Mouse (Mus musculus) stomach, embryonic 15.5 days (tissue): ENCODE measurements around the gene Cir1. TPM values are rescaled to one million over a fixed set of nuclear protein-coding genes. Genes with fewer than 3 reads are reported as not detected.

Source experiments
- ATAC-seq: fragments of 200-750 bp; cut with Nextera tagmentation; 2 replicates; pipeline ENCODE4 v1.8.0; 2017; ENCODE audit warnings: low read depth, moderate number of reproducible peaks, moderate TSS enrichment; ENCODE audit not compliant: insufficient read depth, low FRiP score
- H3K27ac ChIP-seq: fragments of 300-500 bp; sonication (generic); 2 replicates; pipeline ENCODE4 v1.5.1; 2015; ENCODE audit warnings: mild to moderate bottlenecking, inconsistent platforms
- H3K27me3 ChIP-seq: fragments of 300-500 bp; sonication (generic); replicated peaks from 2 replicates; pipeline ENCODE4 v1.6.1; 2015; ENCODE audit warnings: inconsistent platforms
- H3K36me3 ChIP-seq: fragments of 300-500 bp; sonication (generic); 2 replicates; pipeline ENCODE4 v1.6.1; 2015; ENCODE audit warnings: inconsistent platforms
- H3K4me1 ChIP-seq: fragments of 300-500 bp; sonication (generic); 2 replicates; pipeline ENCODE4 v1.6.1; 2015; ENCODE audit warnings: inconsistent platforms
- H3K4me2 ChIP-seq: fragments of 300-500 bp; sonication (generic); 2 replicates; pipeline ENCODE4 v1.6.1; 2015; ENCODE audit warnings: mild to moderate bottlenecking, inconsistent platforms
- H3K4me3 ChIP-seq: fragments of 300-500 bp; sonication (generic); replicated peaks from 2 replicates; pipeline ENCODE4 v1.5.1; 2015; ENCODE audit warnings: inconsistent platforms
- H3K9ac ChIP-seq: fragments of 300-500 bp; sonication (generic); 2 replicates; pipeline ENCODE4 v1.6.1; 2015; ENCODE audit warnings: inconsistent platforms
- H3K9me3 ChIP-seq: fragments of 300-500 bp; sonication (generic); 2 replicates; pipeline ENCODE4 v1.6.1; 2016; ENCODE audit warnings: inconsistent platforms
- WGBS: fragments of 180-500 bp; shearing (Covaris S2); methylation state at CpG from one replicate; pipeline ENCODE4 v1.1.7; 2015; 5-methylcytosine and 5-hydroxymethylcytosine counted together
- polyA plus RNA-seq: library from polyadenylated mRNA; unstranded; fragments of >200 nt; fragmentation: Nextera tagmentation; extraction: Ambion mirVana; gene quantifications from 2 replicates; pipeline ENCODE4 v1.2.1, GENCODE M21; 2015

Gene Cir1
- polyA plus RNA-seq, 1 experiment from 2014 or later: 24.6 TPM

DNA sequence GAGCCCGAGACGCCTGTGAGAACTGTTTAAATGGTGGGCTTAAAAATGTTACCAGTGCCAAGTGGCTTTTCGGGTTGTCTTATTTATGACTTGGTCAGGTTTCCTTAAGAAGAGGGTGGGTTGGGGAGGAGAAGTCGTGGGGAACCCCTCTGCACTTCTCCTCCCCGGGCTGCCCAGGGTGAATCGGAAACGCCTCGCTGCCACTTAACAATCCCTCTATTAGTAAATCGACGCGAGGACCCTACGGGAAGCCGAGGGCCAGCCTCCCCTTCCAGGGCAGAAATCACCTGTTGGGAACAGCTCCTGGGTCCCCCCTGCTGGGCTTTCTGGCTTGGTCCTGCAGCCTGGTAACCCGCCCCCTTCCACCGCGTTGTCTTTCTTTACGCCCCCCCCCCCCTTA is 42.8 kb downstream of the Cir1 start:
- peaks cover 29% of the 10 kb centered on the region for H3K4me1 ChIP-seq
- ATAC-seq: no peak
- H3K9me3 ChIP-seq: no peaks in the 10 kb centered on the region
- H3K36me3 ChIP-seq: no peaks in the 10 kb centered on the region
- H3K9ac ChIP-seq: no peak overlapping the region
- no peak overlapping the region for H3K4me3 ChIP-seq
- 2% methylated on average over 17 of the region's 17 CpGs for WGBS
- H3K27me3 ChIP-seq: peaks cover 85% of the 10 kb centered on the region
- H3K4me2 ChIP-seq: no peak overlapping the region
- H3K27ac ChIP-seq: no peak overlapping the region

DNA sequence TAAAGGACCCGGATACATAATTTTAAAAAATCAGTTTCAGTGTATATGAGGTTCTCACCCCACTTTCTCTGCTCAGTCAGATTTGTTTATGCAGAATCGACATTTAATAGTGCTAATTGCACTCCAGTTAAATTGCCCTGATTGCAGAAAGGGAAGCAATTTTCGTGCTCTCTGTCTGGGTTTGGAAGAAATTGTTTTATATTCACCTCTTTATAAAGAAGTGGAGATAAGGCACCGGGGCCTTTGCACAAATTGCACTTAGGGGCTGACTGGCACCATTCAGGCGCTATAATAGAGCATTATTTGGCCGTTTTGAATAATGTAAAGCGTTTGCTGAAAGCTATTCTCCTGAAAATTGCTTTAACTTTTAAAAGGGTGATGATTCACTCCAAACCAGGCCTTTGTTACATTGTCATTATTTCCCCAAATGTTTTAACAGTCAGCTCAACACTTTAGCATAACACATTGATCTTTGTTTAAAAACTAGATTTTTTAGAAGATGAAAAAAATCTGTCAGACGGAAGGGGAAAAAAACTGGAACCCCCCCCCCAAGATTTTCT is 43.6 kb downstream of the Cir1 start:
- 9% methylated on average over 8 of the region's 8 CpGs for WGBS
- no peak overlapping the region for H3K9ac ChIP-seq

GRCm38 (mm10) chr2:73268281-73268680 is 44.2 kb downstream of the Cir1 start:
- Histone ChIP-seq H3K9me3 (no peaks in the 10 kb centered on the region), H3K9ac (no peak overlapping the region), H3K27ac (no peak overlapping the region), H3K4me2 (no peak overlapping the region), H3K27me3 (peaks cover 84% of the 10 kb centered on the region), H3K36me3 (no peaks in the 10 kb centered on the region), H3K4me1 (peaks cover 29% of the 10 kb centered on the region), H3K4me3 (no peak overlapping the region)
- ATAC-seq: no peak
- WGBS: 2% methylated on average over 12 of the region's 12 CpGs

More for the DNA sequence above, 43.6 kb downstream of the Cir1 start:
- ATAC-seq: no peak
- Histone ChIP-seq H3K27ac (no peak overlapping the region), H3K9me3 (no peaks in the 10 kb centered on the region), H3K36me3 (no peaks in the 10 kb centered on the region), H3K4me1 (peaks cover 30% of the 10 kb centered on the region), H3K4me3 (no peak overlapping the region), H3K27me3 (peaks cover 85% of the 10 kb centered on the region), H3K4me2 (no peak overlapping the region)

GRCm38 (mm10) chr2:73267818-73268217 is 44.7 kb downstream of the Cir1 start:
- no peak for ATAC-seq
- H3K27me3 ChIP-seq: peaks cover 79% of the 10 kb centered on the region
- H3K36me3 ChIP-seq: no peaks in the 10 kb centered on the region
- H3K9ac ChIP-seq: no peak overlapping the region
- peaks cover 24% of the 10 kb centered on the region for H3K4me1 ChIP-seq
- no peak overlapping the region for H3K4me3 ChIP-seq
- no peak overlapping the region for H3K4me2 ChIP-seq
- no peaks in the 10 kb centered on the region for H3K9me3 ChIP-seq
- H3K27ac ChIP-seq: no peak overlapping the region
- 3% methylated on average over 4 of the region's 4 CpGs for WGBS

GRCm38 (mm10) chr2:73267231-73267630 is 45.3 kb downstream of the Cir1 start:
- Histone ChIP-seq H3K4me3 (no peak overlapping the region), H3K36me3 (no peaks in the 10 kb centered on the region), H3K4me2 (no peak overlapping the region), H3K9me3 (no peaks in the 10 kb centered on the region), H3K4me1 (peaks cover 21% of the 10 kb centered on the region), H3K27me3 (peaks cover 74% of the 10 kb centered on the region), H3K9ac (no peak overlapping the region), H3K27ac (no peak overlapping the region)
- WGBS: 23% methylated on average over 3 of the region's 3 CpGs
- no peak for ATAC-seq

- Histone ChIP-seq H3K4me1 (peaks cover 16% of the 10 kb centered on the region), H3K4me3 (no peak overlapping the region), H3K27me3 (peaks cover 69% of the 10 kb centered on the region), H3K9me3 (no peaks in the 10 kb centered on the region), H3K9ac (no peak overlapping the region), H3K27ac (no peak overlapping the region), H3K4me2 (no peak overlapping the region), H3K36me3 (no peaks in the 10 kb centered on the region)
- ATAC-seq: no peak
- WGBS: 43% methylated on average over 1 of the region's 1 CpGs
These were observed 45.9 kb downstream of the Cir1 start for GRCm38 (mm10) chr2:73266623-73267022.

DNA sequence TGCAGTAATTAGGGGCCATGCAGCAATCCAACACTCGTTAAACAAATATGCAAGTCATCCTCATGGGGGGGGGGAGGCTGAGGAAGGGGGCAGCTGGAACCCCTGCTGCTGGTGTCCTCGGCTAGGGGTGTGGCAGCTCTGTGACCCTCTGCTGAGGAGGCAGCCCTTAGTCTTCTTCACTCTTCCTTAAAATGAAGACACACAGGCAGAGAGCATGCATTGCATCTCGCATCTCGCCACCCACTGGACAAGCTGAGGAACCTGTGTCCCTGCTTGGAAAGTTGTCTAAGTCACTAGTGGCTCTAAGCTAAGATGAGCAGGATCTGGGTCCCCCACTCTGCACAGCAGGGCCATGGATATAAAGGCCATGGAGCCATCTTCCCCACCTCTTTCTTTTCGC is 46.5 kb downstream of the Cir1 start:
- H3K4me3 ChIP-seq: no peak overlapping the region
- H3K4me2 ChIP-seq: no peak overlapping the region
- no peaks in the 10 kb centered on the region for H3K36me3 ChIP-seq
- no peak overlapping the region for H3K27ac ChIP-seq
- H3K9me3 ChIP-seq: no peaks in the 10 kb centered on the region
- H3K9ac ChIP-seq: no peak overlapping the region
- no peak for ATAC-seq
- WGBS: 6% methylated on average over 5 of the region's 5 CpGs
- peaks cover 16% of the 10 kb centered on the region for H3K4me1 ChIP-seq
- peaks cover 63% of the 10 kb centered on the region for H3K27me3 ChIP-seq

- H3K27ac ChIP-seq: no peak overlapping the region
- 8% methylated on average over 11 of the region's 11 CpGs for WGBS
- H3K9me3 ChIP-seq: no peaks in the 10 kb centered on the region
- H3K4me3 ChIP-seq: peak overlapping the region; percentile 43; the same call in 1 of the 2 replicates
- no peaks in the 10 kb centered on the region for H3K36me3 ChIP-seq
- H3K4me2 ChIP-seq: peak overlapping the region; percentile 90
- peaks cover 50% of the 10 kb centered on the region for H3K27me3 ChIP-seq
- no peak overlapping the region for H3K9ac ChIP-seq
- ATAC-seq: no peak
- H3K4me1 ChIP-seq: peaks cover 16% of the 10 kb centered on the region
These were observed 47.8 kb downstream of the Cir1 start for GRCm38 (mm10) chr2:73264611-73265195.

DNA sequence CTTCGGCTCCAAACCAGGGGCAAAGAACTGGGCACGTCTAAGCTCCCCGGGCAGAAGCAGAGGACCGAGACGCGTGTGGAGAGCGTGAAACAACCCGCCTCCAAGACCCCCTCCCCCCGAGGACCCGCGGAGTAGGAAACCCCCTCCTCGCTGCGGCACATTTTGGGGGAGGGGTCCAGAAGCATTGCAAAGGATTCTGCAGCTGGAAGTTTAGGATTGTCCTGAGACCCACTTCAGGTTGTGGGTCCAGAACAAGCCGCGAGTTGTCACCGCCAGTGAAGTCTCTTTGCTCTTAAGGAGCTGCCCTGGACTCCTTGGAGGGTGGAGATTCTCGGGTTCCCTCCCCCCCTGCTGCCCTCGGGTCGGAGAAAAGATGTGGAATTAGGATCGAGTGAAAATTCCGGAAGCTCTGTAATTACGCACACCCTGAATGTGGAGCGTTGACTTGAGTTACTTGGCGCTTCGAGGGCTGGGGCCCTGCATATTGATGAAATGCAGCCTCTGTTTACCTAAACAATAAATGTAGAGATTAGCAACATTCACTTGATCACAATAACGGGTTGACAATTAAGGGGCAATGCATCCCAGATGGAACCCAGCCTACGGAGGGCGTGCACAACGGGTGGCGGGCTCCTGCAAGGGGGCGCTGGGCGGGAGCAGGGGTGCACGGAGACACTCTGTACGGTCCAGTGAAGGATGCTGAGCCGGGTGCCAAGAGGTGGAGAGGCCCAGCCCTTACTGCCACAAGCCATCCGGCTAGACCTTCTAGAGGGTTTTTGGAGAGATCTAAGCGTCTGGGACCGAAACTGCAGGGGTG is 48.5 kb downstream of the Cir1 start:
- no peaks in the 10 kb centered on the region for H3K9me3 ChIP-seq
- H3K4me3 ChIP-seq: peak overlapping the region; percentile 43
- peak overlapping the region; percentile 22; the same call in 1 of the 2 replicates for H3K9ac ChIP-seq
- peaks cover 16% of the 10 kb centered on the region for H3K4me1 ChIP-seq
- peaks cover 47% of the 10 kb centered on the region for H3K27me3 ChIP-seq
- ATAC-seq: no peak; the same call in 1 of the 2 replicates
- H3K36me3 ChIP-seq: no peaks in the 10 kb centered on the region
- H3K4me2 ChIP-seq: peak overlapping the region; percentile 90
- WGBS: 1% methylated on average over 38 of the region's 38 CpGs
- no peak overlapping the region for H3K27ac ChIP-seq

GRCm38 (mm10) chr2:73263172-73263765 is 49.2 kb downstream of the Cir1 start:
- no peak for ATAC-seq
- peaks cover 43% of the 10 kb centered on the region for H3K27me3 ChIP-seq
- H3K4me1 ChIP-seq: peaks cover 16% of the 10 kb centered on the region
- no peaks in the 10 kb centered on the region for H3K9me3 ChIP-seq
- peak overlapping the region; percentile 43 for H3K4me3 ChIP-seq
- peak overlapping the region; percentile 90 for H3K4me2 ChIP-seq
- H3K9ac ChIP-seq: peak overlapping the region; percentile 22; the same call in 1 of the 2 replicates
- no peaks in the 10 kb centered on the region for H3K36me3 ChIP-seq
- no peak overlapping the region for H3K27ac ChIP-seq
- 8% methylated on average over 16 of the region's 16 CpGs for WGBS

DNA sequence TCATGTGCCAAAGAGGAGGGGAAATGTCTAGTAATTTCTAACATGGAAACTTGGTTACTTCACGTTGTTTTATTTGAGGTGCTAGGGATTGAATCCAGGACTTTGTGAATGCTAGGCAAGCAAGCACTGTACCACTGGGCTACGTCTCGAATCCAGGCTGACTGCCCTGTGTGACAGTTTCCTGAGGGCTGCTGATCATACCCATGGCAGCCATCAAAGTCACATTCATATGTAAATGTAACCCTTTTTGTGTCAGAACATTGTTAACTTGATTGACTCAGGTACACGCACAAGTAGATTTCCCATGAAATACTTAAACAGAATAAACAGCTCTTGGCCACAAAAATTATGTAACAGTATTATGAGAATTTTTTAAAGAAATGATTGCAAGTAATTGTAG is 63.8 kb downstream of the Cir1 start:
- no peaks in the 10 kb centered on the region for H3K4me1 ChIP-seq

GRCm38 (mm10) chr2:73241299-73241698 is 71.2 kb downstream of the Cir1 start:
- Histone ChIP-seq H3K36me3 (no peaks in the 10 kb centered on the region), H3K27me3 (no peaks in the 10 kb centered on the region), H3K9ac (no peak overlapping the region), H3K9me3 (no peaks in the 10 kb centered on the region), H3K4me3 (no peak overlapping the region), H3K4me1 (no peaks in the 10 kb centered on the region), H3K4me2 (no peak overlapping the region), H3K27ac (no peak overlapping the region)
- ATAC-seq: no peak
- 71% methylated on average over 4 of the region's 4 CpGs for WGBS

More for the DNA sequence above, 63.8 kb downstream of the Cir1 start:
- 86% methylated on average over 4 of the region's 4 CpGs for WGBS
- H3K36me3 ChIP-seq: no peaks in the 10 kb centered on the region
- no peak overlapping the region for H3K27ac ChIP-seq
- H3K27me3 ChIP-seq: no peaks in the 10 kb centered on the region
- no peak overlapping the region for H3K4me2 ChIP-seq
- no peak for ATAC-seq
- no peak overlapping the region for H3K4me3 ChIP-seq
- H3K9me3 ChIP-seq: no peaks in the 10 kb centered on the region
- H3K9ac ChIP-seq: no peak overlapping the region
